Mouse (Mus musculus) midbrain, embryonic 13.5 days (tissue): ENCODE results near the gene Slc5a11. TPM values are rescaled to one million over a fixed set of nuclear protein-coding genes. Genes with fewer than 3 reads are reported as not detected.

Experiments used
- ATAC-seq: fragments of 200-750 bp; cut with Nextera tagmentation; 2 replicates; pipeline ENCODE4 v1.8.0; 2017; ENCODE audit warnings: mild to moderate bottlenecking, moderate TSS enrichment, moderate library complexity
- H3K27ac ChIP-seq: fragments of 300-500 bp; sonication (generic); 2 replicates; pipeline ENCODE4 v1.5.1; 2015; ENCODE audit warnings: inconsistent platforms, mild to moderate bottlenecking, moderate library complexity
- H3K27me3 ChIP-seq: fragments of 300-500 bp; sonication (generic); 2 replicates; pipeline ENCODE4 v1.6.1; 2015; ENCODE audit warnings: mild to moderate bottlenecking, inconsistent platforms
- H3K36me3 ChIP-seq: fragments of 300-500 bp; sonication (generic); 2 replicates; pipeline ENCODE4 v1.6.1; 2015; ENCODE audit warnings: mild to moderate bottlenecking, inconsistent platforms
- H3K4me1 ChIP-seq: fragments of 300-500 bp; sonication (generic); replicated peaks from 2 replicates; pipeline ENCODE4 v1.6.1; 2015; ENCODE audit warnings: inconsistent platforms
- H3K4me2 ChIP-seq: fragments of 300-500 bp; sonication (generic); replicated peaks from 2 replicates; pipeline ENCODE4 v1.6.1; 2015; ENCODE audit warnings: moderate library complexity, mild to moderate bottlenecking, inconsistent platforms
- H3K4me3 ChIP-seq: fragments of 300-500 bp; sonication (generic); replicated peaks from 2 replicates; pipeline ENCODE4 v1.5.1; 2015; ENCODE audit warnings: mild to moderate bottlenecking, inconsistent platforms
- H3K9ac ChIP-seq: fragments of 300-500 bp; sonication (generic); replicated peaks from 2 replicates; pipeline ENCODE4 v1.6.1; 2015; ENCODE audit warnings: mild to moderate bottlenecking, inconsistent platforms
- H3K9me3 ChIP-seq: fragments of 300-500 bp; sonication (generic); 2 replicates; pipeline ENCODE4 v1.6.1; 2016; ENCODE audit warnings: mild to moderate bottlenecking, inconsistent platforms
- WGBS: fragments of 180-500 bp; shearing (Covaris S2); methylation state at CpG from one replicate; pipeline ENCODE4 v1.1.7; 2015; 5-methylcytosine and 5-hydroxymethylcytosine counted together
- polyA plus RNA-seq: library from polyadenylated mRNA; unstranded; fragments of >200 nt; fragmentation: Nextera tagmentation; extraction: Ambion mirVana; gene quantifications from 2 replicates; pipeline ENCODE4 v1.2.1, GENCODE M21; 2015

The Slc5a11 gene
- polyA plus RNA-seq, 1 experiment from 2014 or later: 0.34 TPM

GRCm38 (mm10) chr7:123193201-123193600 lies 21.4 kb upstream of the Slc5a11 start:
- H3K36me3 ChIP-seq: peaks cover 72% of the 10 kb centered on the region
- 94% methylated on average over 12 of the region's 12 CpGs for WGBS

GRCm38 (mm10) chr7:123194696-123195095 lies 19.9 kb upstream of the Slc5a11 start:
- Histone ChIP-seq H3K4me3 (no peak overlapping the region), H3K4me1 (no peaks in the 10 kb centered on the region), H3K9ac (no peak overlapping the region), H3K27me3 (no peaks in the 10 kb centered on the region), H3K27ac (no peak overlapping the region), H3K36me3 (peaks cover 57% of the 10 kb centered on the region), H3K4me2 (no peak overlapping the region), H3K9me3 (no peaks in the 10 kb centered on the region)
- no peak for ATAC-seq
- 92% methylated on average over 8 of the region's 8 CpGs for WGBS

More at GRCm38 (mm10) chr7:123193201-123193600, 21.4 kb upstream of the Slc5a11 start:
- Histone ChIP-seq H3K27ac (no peak overlapping the region), H3K4me2 (no peak overlapping the region), H3K4me3 (no peak overlapping the region), H3K9ac (no peak overlapping the region), H3K27me3 (no peaks in the 10 kb centered on the region), H3K9me3 (no peaks in the 10 kb centered on the region), H3K4me1 (no peaks in the 10 kb centered on the region)
- ATAC-seq: no peak

GRCm38 (mm10) chr7:123196432-123196831 lies 18.1 kb upstream of the Slc5a11 start:
- 99% methylated on average over 5 of the region's 5 CpGs for WGBS
- H3K27ac ChIP-seq: no peak overlapping the region
- H3K4me2 ChIP-seq: no peak overlapping the region
- no peak for ATAC-seq
- no peak overlapping the region for H3K9ac ChIP-seq
- no peaks in the 10 kb centered on the region for H3K4me1 ChIP-seq
- peaks cover 40% of the 10 kb centered on the region for H3K36me3 ChIP-seq
- H3K9me3 ChIP-seq: no peaks in the 10 kb centered on the region
- no peaks in the 10 kb centered on the region for H3K27me3 ChIP-seq
- no peak overlapping the region for H3K4me3 ChIP-seq

GRCm38 (mm10) chr7:123198695-123199094 lies 15.9 kb upstream of the Slc5a11 start:
- Histone ChIP-seq H3K4me1 (no peaks in the 10 kb centered on the region), H3K27me3 (no peaks in the 10 kb centered on the region), H3K4me3 (no peak overlapping the region), H3K36me3 (peaks cover 19% of the 10 kb centered on the region), H3K27ac (no peak overlapping the region), H3K9ac (no peak overlapping the region), H3K9me3 (no peaks in the 10 kb centered on the region), H3K4me2 (no peak overlapping the region)
- 88% methylated on average over 10 of the region's 10 CpGs for WGBS
- no peak for ATAC-seq

GRCm38 (mm10) chr7:123199151-123199550 lies 15.4 kb upstream of the Slc5a11 start:
- peaks cover 16% of the 10 kb centered on the region for H3K36me3 ChIP-seq
- H3K9ac ChIP-seq: no peak overlapping the region
- ATAC-seq: no peak
- H3K4me2 ChIP-seq: no peak overlapping the region
- no peak overlapping the region for H3K4me3 ChIP-seq
- H3K4me1 ChIP-seq: no peaks in the 10 kb centered on the region
- H3K27me3 ChIP-seq: no peaks in the 10 kb centered on the region
- no peak overlapping the region for H3K27ac ChIP-seq
- 81% methylated on average over 3 of the region's 3 CpGs for WGBS
- H3K9me3 ChIP-seq: no peaks in the 10 kb centered on the region

- no peak overlapping the region for H3K4me2 ChIP-seq
- no peaks in the 10 kb centered on the region for H3K27me3 ChIP-seq
- H3K9me3 ChIP-seq: no peaks in the 10 kb centered on the region
- no peaks in the 10 kb centered on the region for H3K4me1 ChIP-seq
- peaks cover 11% of the 10 kb centered on the region for H3K36me3 ChIP-seq
- ATAC-seq: no peak
- no peak overlapping the region for H3K4me3 ChIP-seq
- H3K9ac ChIP-seq: no peak overlapping the region
- no peak overlapping the region for H3K27ac ChIP-seq
- WGBS: 93% methylated on average over 15 of the region's 15 CpGs
These were observed 14.8 kb upstream of the Slc5a11 start for GRCm38 (mm10) chr7:123199656-123200206.

- no peak overlapping the region for H3K4me3 ChIP-seq
- no peaks in the 10 kb centered on the region for H3K9me3 ChIP-seq
- no peak overlapping the region for H3K4me2 ChIP-seq
- H3K9ac ChIP-seq: no peak overlapping the region
- no peak for ATAC-seq
- 88% methylated on average over 9 of the region's 9 CpGs for WGBS
- H3K27me3 ChIP-seq: no peaks in the 10 kb centered on the region
- H3K4me1 ChIP-seq: no peaks in the 10 kb centered on the region
- H3K27ac ChIP-seq: no peak overlapping the region
- H3K36me3 ChIP-seq: peaks cover 2% of the 10 kb centered on the region
These were observed 13.9 kb upstream of the Slc5a11 start for GRCm38 (mm10) chr7:123200722-123201121.

- 36% methylated on average over 14 of the region's 14 CpGs for WGBS
These were observed 9.3 kb upstream of the Slc5a11 start for GRCm38 (mm10) chr7:123205261-123205660.

GRCm38 (mm10) chr7:123207561-123207960 lies 7.0 kb upstream of the Slc5a11 start:
- Histone ChIP-seq H3K4me3 (no peak overlapping the region), H3K4me1 (no peaks in the 10 kb centered on the region), H3K27ac (no peak overlapping the region), H3K4me2 (no peak overlapping the region), H3K9me3 (no peaks in the 10 kb centered on the region), H3K27me3 (no peaks in the 10 kb centered on the region), H3K9ac (no peak overlapping the region), H3K36me3 (no peaks in the 10 kb centered on the region)
- 82% methylated on average over 6 of the region's 6 CpGs for WGBS
- ATAC-seq: no peak

More at GRCm38 (mm10) chr7:123205261-123205660, 9.3 kb upstream of the Slc5a11 start:
- no peaks in the 10 kb centered on the region for H3K4me1 ChIP-seq
- no peak for ATAC-seq
- H3K27me3 ChIP-seq: no peaks in the 10 kb centered on the region
- no peaks in the 10 kb centered on the region for H3K9me3 ChIP-seq
- no peaks in the 10 kb centered on the region for H3K36me3 ChIP-seq
- no peak overlapping the region for H3K4me2 ChIP-seq
- no peak overlapping the region for H3K27ac ChIP-seq
- no peak overlapping the region for H3K4me3 ChIP-seq
- H3K9ac ChIP-seq: no peak overlapping the region

- no peaks in the 10 kb centered on the region for H3K36me3 ChIP-seq
- H3K27ac ChIP-seq: no peak overlapping the region
- H3K9ac ChIP-seq: no peak overlapping the region
- 78% methylated on average over 9 of the region's 9 CpGs for WGBS
- no peak overlapping the region for H3K4me2 ChIP-seq
- H3K27me3 ChIP-seq: no peaks in the 10 kb centered on the region
- H3K9me3 ChIP-seq: no peaks in the 10 kb centered on the region
- no peak overlapping the region for H3K4me3 ChIP-seq
- ATAC-seq: no peak
- peaks cover 7% of the 10 kb centered on the region; the same call in 1 of the 2 replicates for H3K4me1 ChIP-seq
These were observed 4.7 kb upstream of the Slc5a11 start for GRCm38 (mm10) chr7:123209864-123210263.

GRCm38 (mm10) chr7:123211461-123211860 lies 3.1 kb upstream of the Slc5a11 start:
- H3K4me1 ChIP-seq: peaks cover 7% of the 10 kb centered on the region; the same call in 1 of the 2 replicates
- H3K27me3 ChIP-seq: no peaks in the 10 kb centered on the region
- no peak overlapping the region for H3K27ac ChIP-seq
- no peak for ATAC-seq
- 48% methylated on average over 5 of the region's 5 CpGs for WGBS
- H3K4me3 ChIP-seq: no peak overlapping the region
- no peaks in the 10 kb centered on the region for H3K9me3 ChIP-seq
- no peak overlapping the region for H3K4me2 ChIP-seq
- H3K9ac ChIP-seq: no peak overlapping the region
- no peaks in the 10 kb centered on the region for H3K36me3 ChIP-seq

GRCm38 (mm10) chr7:123212316-123212715 lies 2.3 kb upstream of the Slc5a11 start:
- H3K4me2 ChIP-seq: no peak overlapping the region
- no peak overlapping the region for H3K27ac ChIP-seq
- peaks cover 7% of the 10 kb centered on the region; the same call in 1 of the 2 replicates for H3K4me1 ChIP-seq
- H3K4me3 ChIP-seq: no peak overlapping the region
- H3K36me3 ChIP-seq: no peaks in the 10 kb centered on the region
- H3K27me3 ChIP-seq: no peaks in the 10 kb centered on the region
- 85% methylated on average over 5 of the region's 5 CpGs for WGBS
- no peak overlapping the region for H3K9ac ChIP-seq
- ATAC-seq: no peak
- no peaks in the 10 kb centered on the region for H3K9me3 ChIP-seq

- no peak overlapping the region for H3K9ac ChIP-seq
- H3K36me3 ChIP-seq: no peaks in the 10 kb centered on the region
- 85% methylated on average over 2 of the region's 2 CpGs for WGBS
- no peak for ATAC-seq
- H3K9me3 ChIP-seq: no peaks in the 10 kb centered on the region
- no peak overlapping the region for H3K4me2 ChIP-seq
- no peak overlapping the region for H3K27ac ChIP-seq
- peaks cover 11% of the 10 kb centered on the region for H3K4me1 ChIP-seq
- H3K27me3 ChIP-seq: no peaks in the 10 kb centered on the region
- no peak overlapping the region for H3K4me3 ChIP-seq
These were observed 558 bp downstream of the Slc5a11 start for GRCm38 (mm10) chr7:123215138-123215537.
